15 mouse cellular contexts compared by ENCODE assay signal in the genomic region with DNA sequence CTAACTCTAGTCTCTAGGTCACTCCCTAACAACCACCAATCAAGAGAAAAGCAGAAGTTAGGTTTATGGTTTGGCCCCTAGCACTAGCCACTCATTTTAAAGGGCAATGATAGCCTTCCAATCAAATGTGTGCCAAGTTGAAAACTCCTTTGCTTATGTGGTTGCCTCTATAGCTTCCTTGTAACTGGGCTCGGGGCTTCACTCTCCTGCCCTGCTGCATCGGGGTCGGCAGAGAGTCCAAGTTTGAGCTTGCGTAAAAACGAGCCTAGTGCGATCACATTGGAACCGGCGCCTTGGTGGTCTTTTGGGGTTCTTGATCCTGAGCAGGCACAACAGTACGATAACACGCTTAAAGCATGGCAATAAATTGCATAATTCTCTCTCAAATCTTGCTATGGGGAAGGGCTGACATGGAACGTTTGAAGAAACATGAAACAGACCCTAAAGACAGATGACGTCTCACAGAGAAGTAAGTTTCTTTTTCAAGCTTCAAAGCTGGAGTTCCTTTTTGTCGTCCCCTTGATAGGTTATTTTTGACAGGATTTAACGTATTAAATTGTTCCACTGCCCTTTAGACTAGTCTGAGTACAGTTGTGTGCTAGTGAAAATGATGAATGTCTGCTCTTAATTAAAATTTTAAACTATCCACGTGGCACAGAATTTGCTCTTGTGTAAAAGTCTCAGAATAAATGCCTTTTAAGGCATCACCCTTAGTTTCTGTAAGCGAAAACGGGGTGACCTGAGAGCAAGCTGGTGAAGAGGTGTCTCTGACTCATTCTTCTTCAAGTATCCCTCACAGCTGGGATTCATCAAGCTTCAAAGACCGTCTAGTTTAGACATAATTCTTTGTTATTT. TPM values are rescaled to one million over a fixed set of nuclear protein-coding genes. Genes with fewer than 3 reads are reported as not detected.
DNase-seq lines count a peak whose midpoint lies in the region; ATAC-seq and TF ChIP-seq lines count a peak whose summit lies in the region.
"Had no signal": no experiment of that assay in that cellular context is flagged by ENCODE, and none has a peak within 500 bp of the region (broad histone marks: within the 10 kb centered on the region; RNA-seq: fewer than 3 reads in every experiment).

No protein-coding gene starts in this region.

- H3K9ac ChIP-seq in liver, embryonic 14.5 days (replicated peaks) = no peak overlapping the region
- H3K9ac ChIP-seq in liver, embryonic 12.5 days = no peak overlapping the region
- H3K9ac ChIP-seq in intestine, embryonic 16.5 days (ENCODE audit: low read depth, low read length) = no peak overlapping the region
- no peak overlapping the region for H3K9ac ChIP-seq in midbrain, embryonic 15.5 days
- H3K9ac ChIP-seq: forebrain, embryonic 12.5 days; liver, embryonic 13.5 days; neural tube, embryonic 15.5 days had no signal

- no peak overlapping the region for H3K27ac ChIP-seq in liver, embryonic 14.5 days
- H3K27ac ChIP-seq in liver, embryonic 12.5 days = no peak overlapping the region
- H3K27ac ChIP-seq in intestine, embryonic 16.5 days (ENCODE audit: low read length) = no peak overlapping the region
- no peak overlapping the region for H3K27ac ChIP-seq in small intestine, adult 2 months (ENCODE audit: insufficient read depth, low read depth, low read length)
- H3K27ac ChIP-seq in midbrain, embryonic 15.5 days = no peak overlapping the region
- no peak overlapping the region for H3K27ac ChIP-seq in midbrain, embryonic 10.5 days (replicated peaks)
- H3K27ac ChIP-seq: forebrain, embryonic 12.5 days; liver, embryonic 13.5 days; neural tube, embryonic 15.5 days had no signal

- no peaks in the 10 kb centered on the region; a peak in 1 of 4 replicates for H3K4me1 ChIP-seq in liver, embryonic 14.5 days (replicated peaks; ENCODE audit: control insufficient read depth in 2 of 2, insufficient read depth in 2 of 2, low read length in 1 of 2)
- H3K4me1 ChIP-seq in liver, embryonic 12.5 days = no peaks in the 10 kb centered on the region
- H3K4me1 ChIP-seq in intestine, embryonic 16.5 days (ENCODE audit: control insufficient read depth, insufficient read depth, low read length) = no peaks in the 10 kb centered on the region
- H3K4me1 ChIP-seq in small intestine, adult 2 months (ENCODE audit: control insufficient read depth, insufficient read depth, insufficient read length, low read length) = no peaks in the 10 kb centered on the region
- no peaks in the 10 kb centered on the region for H3K4me1 ChIP-seq in midbrain, embryonic 15.5 days
- no peaks in the 10 kb centered on the region for H3K4me1 ChIP-seq in midbrain, embryonic 10.5 days
- H3K4me1 ChIP-seq: forebrain, embryonic 12.5 days; liver, embryonic 13.5 days; neural tube, embryonic 15.5 days had no signal

- DNase-seq in liver, embryonic 14.5 days (ENCODE audit: low read depth in 3 of 3, low spot score in 3 of 3) = no peak
- no peak for DNase-seq in frontal cortex, postnatal 25 days (ENCODE audit: low spot score in 2 of 2)
- DNase-seq in midbrain, embryonic 10.5 days (ENCODE audit: low spot score) = no peak
- DNase-seq: adrenal gland, postnatal 36 days; cerebellum, adult 9-11 months; kidney, adult 2 months; liver, embryonic 13.5 days had no signal

- 51% methylated on average over 18 of the region's 18 CpGs for WGBS in liver, embryonic 14.5 days (ENCODE audit: insufficient replicate concordance)
- WGBS in liver, embryonic 12.5 days (ENCODE audit: insufficient replicate concordance) = 50% methylated on average over 18 of the region's 18 CpGs
- WGBS in intestine, embryonic 16.5 days = 48% methylated on average over 18 of the region's 18 CpGs
- 69% methylated on average over 18 of the region's 18 CpGs for WGBS in small intestine, adult 2 months
- 82% methylated on average over 18 of the region's 18 CpGs for WGBS in midbrain, embryonic 15.5 days
- 86% methylated on average over 18 of the region's 18 CpGs for WGBS in midbrain, embryonic 10.5 days

- TF ChIP-seq POLR2A in small intestine, adult 2 months (IDR thresholded peaks at IDR 0.05; ENCODE audit: low read depth, low read length) = no peak

- no peaks in the 10 kb centered on the region for H3K9me3 ChIP-seq in liver, embryonic 14.5 days (ENCODE audit: control insufficient read depth, low read length)
- no peaks in the 10 kb centered on the region for H3K9me3 ChIP-seq in liver, embryonic 12.5 days (replicated peaks)
- no peaks in the 10 kb centered on the region for H3K9me3 ChIP-seq in intestine, embryonic 16.5 days (ENCODE audit: control insufficient read depth, low read length)
- H3K9me3 ChIP-seq in midbrain, embryonic 15.5 days = no peaks in the 10 kb centered on the region
- H3K9me3 ChIP-seq in midbrain, embryonic 10.5 days (replicated peaks) = no peaks in the 10 kb centered on the region
- H3K9me3 ChIP-seq: forebrain, embryonic 12.5 days; G1E; liver, embryonic 13.5 days; neural tube, embryonic 15.5 days had no signal

- H3K27me3 ChIP-seq in liver, embryonic 14.5 days (ENCODE audit: control insufficient read depth, insufficient read depth, low read length) = no peaks in the 10 kb centered on the region
- no peaks in the 10 kb centered on the region for H3K27me3 ChIP-seq in liver, embryonic 12.5 days (replicated peaks)
- H3K27me3 ChIP-seq in intestine, embryonic 16.5 days (replicated peaks; ENCODE audit: control insufficient read depth, insufficient read depth, low read length) = no peaks in the 10 kb centered on the region
- H3K27me3 ChIP-seq in small intestine, adult 2 months (ENCODE audit: control insufficient read depth, insufficient read depth, low read length) = no peaks in the 10 kb centered on the region
- H3K27me3 ChIP-seq in midbrain, embryonic 15.5 days (replicated peaks) = no peaks in the 10 kb centered on the region
- H3K27me3 ChIP-seq in midbrain, embryonic 10.5 days (ENCODE audit: low read depth, poor library complexity, severe bottlenecking) = no peaks in the 10 kb centered on the region
- H3K27me3 ChIP-seq: forebrain, embryonic 12.5 days; liver, embryonic 13.5 days; neural tube, embryonic 15.5 days had no signal

- no peak for ATAC-seq in liver, embryonic 14.5 days (ENCODE audit: insufficient read depth)
- no peak for ATAC-seq in liver, embryonic 12.5 days
- peak; percentile 37 for ATAC-seq in activated CD4-positive, CD25-positive, alpha-beta regulatory T cell, adult 4 months
- no peak for ATAC-seq in intestine, embryonic 16.5 days
- no peak for ATAC-seq in midbrain, embryonic 15.5 days (replicated peaks)

- no peaks in the 10 kb centered on the region for H3K36me3 ChIP-seq in liver, embryonic 14.5 days (replicated peaks; ENCODE audit: control insufficient read depth, insufficient read depth, low read depth)
- no peaks in the 10 kb centered on the region for H3K36me3 ChIP-seq in liver, embryonic 12.5 days
- H3K36me3 ChIP-seq in intestine, embryonic 16.5 days (ENCODE audit: control insufficient read depth, insufficient read depth, low read length) = no peaks in the 10 kb centered on the region
- H3K36me3 ChIP-seq in small intestine, adult 2 months (ENCODE audit: control insufficient read depth, insufficient read depth, low read length) = no peaks in the 10 kb centered on the region
- H3K36me3 ChIP-seq in midbrain, embryonic 15.5 days (replicated peaks) = no peaks in the 10 kb centered on the region
- H3K36me3 ChIP-seq in midbrain, embryonic 10.5 days = no peaks in the 10 kb centered on the region
- H3K36me3 ChIP-seq: forebrain, embryonic 12.5 days; G1E; liver, embryonic 13.5 days; neural tube, embryonic 15.5 days had no signal

- no peak for TF ChIP-seq CTCF in liver, embryonic 14.5 days (IDR thresholded peaks at IDR 0.05; ENCODE audit: low read depth)
- no peak for TF ChIP-seq CTCF in small intestine, adult 2 months (IDR thresholded peaks at IDR 0.05; ENCODE audit: extremely low read depth, insufficient read length, insufficient replicate concordance, low read depth, low read length)

- no peak for TF ChIP-seq EP300 in liver, embryonic 14.5 days (IDR thresholded peaks at IDR 0.05; ENCODE audit: low read depth)

- H3K4me3 ChIP-seq in liver, embryonic 14.5 days (ENCODE audit: insufficient read depth in 1 of 2, low read depth in 2 of 2, low read length in 2 of 2) = no peak overlapping the region
- H3K4me3 ChIP-seq in liver, embryonic 12.5 days = no peak overlapping the region
- H3K4me3 ChIP-seq in intestine, embryonic 16.5 days (ENCODE audit: low read length) = 0 out of 2 replicates have a peak overlapping the region, but pooled peaks have one; percentile 4
- peak overlapping the region; percentile 33 for H3K4me3 ChIP-seq in small intestine, adult 2 months (ENCODE audit: low read depth, low read length)
- H3K4me3 ChIP-seq in midbrain, embryonic 15.5 days = no peak overlapping the region
- H3K4me3 ChIP-seq in midbrain, embryonic 10.5 days = no peak overlapping the region
- H3K4me3 ChIP-seq: forebrain, embryonic 12.5 days; liver, embryonic 13.5 days; neural tube, embryonic 15.5 days had no signal

- peak overlapping the region; percentile 18; the same call in 1 of the 2 replicates for H3K4me2 ChIP-seq in liver, embryonic 14.5 days (ENCODE audit: low read depth)
- H3K4me2 ChIP-seq in liver, embryonic 12.5 days = no peak overlapping the region
- H3K4me2 ChIP-seq in intestine, embryonic 16.5 days (ENCODE audit: low read depth, low read length) = peak overlapping the region; percentile 31; the same call in 1 of the 2 replicates
- H3K4me2 ChIP-seq in midbrain, embryonic 15.5 days = no peak overlapping the region
- H3K4me2 ChIP-seq: forebrain, embryonic 12.5 days; liver, embryonic 13.5 days; neural tube, embryonic 15.5 days had no signal

RNA-seq across cellular contexts. Expression of a gene that starts 52.0 kb away (rescaled TPM):
- polyA plus RNA-seq in liver, embryonic 14.5 days (2012; rRNA removed) = 0.22 and 0.28 TPM in 2 replicates
- polyA plus RNA-seq in liver, embryonic 14.5 days (2014; fragmentation: Nextera tagmentation; extraction: Ambion mirVana) = 0.22 and 0.28 TPM in 2 replicates
- polyA plus RNA-seq in liver, embryonic 12.5 days (2016; fragmentation: Nextera tagmentation; extraction: Ambion mirVana) = 0.29 and 0.30 TPM in 2 replicates
- polyA plus RNA-seq in activated CD4-positive, CD25-positive, alpha-beta regulatory T cell, adult 4 months (2017; shearing (Covaris generic)) = 1 to 10 TPM in 1 of 2 experiments, not detected in 1; 1.6 TPM
- 0.15 and 0.27 TPM in 2 replicates for polyA plus RNA-seq in intestine, embryonic 16.5 days (2015; fragmentation: Nextera tagmentation; extraction: Ambion mirVana)
- polyA plus RNA-seq in small intestine, adult 2 months (2012; rRNA removed) = 0.06 and 0.20 TPM in 2 replicates
- 0.38 and 0.59 TPM in 2 replicates for polyA plus RNA-seq in midbrain, embryonic 15.5 days (2015; fragmentation: Nextera tagmentation; extraction: Ambion mirVana)
- 0.16 and 0.41 TPM in 2 replicates for polyA plus RNA-seq in midbrain, embryonic 10.5 days (2016; fragmentation: Nextera tagmentation; extraction: Ambion mirVana)

RNA-seq across cellular contexts. Expression of a gene that starts 52.2 kb away (rescaled TPM):
- polyA plus RNA-seq in liver, embryonic 14.5 days (2012; rRNA removed) = 10.7 and 16.6 TPM in 2 replicates
- polyA plus RNA-seq in liver, embryonic 14.5 days (2014; fragmentation: Nextera tagmentation; extraction: Ambion mirVana) = 15.2 and 17.4 TPM in 2 replicates
- 26.2 and 26.4 TPM in 2 replicates for polyA plus RNA-seq in liver, embryonic 12.5 days (2016; fragmentation: Nextera tagmentation; extraction: Ambion mirVana)
- polyA plus RNA-seq in activated CD4-positive, CD25-positive, alpha-beta regulatory T cell, adult 4 months (2017; shearing (Covaris generic)) = 10 to 100 TPM; 17.7 to 18.7 TPM
- 7.6 and 8.4 TPM in 2 replicates for polyA plus RNA-seq in intestine, embryonic 16.5 days (2015; fragmentation: Nextera tagmentation; extraction: Ambion mirVana)
- 1.4 and 2.2 TPM in 2 replicates for polyA plus RNA-seq in small intestine, adult 2 months (2012; rRNA removed)
- polyA plus RNA-seq in midbrain, embryonic 15.5 days (2015; fragmentation: Nextera tagmentation; extraction: Ambion mirVana) = 10.5 and 10.7 TPM in 2 replicates
- 7.7 and 7.9 TPM in 2 replicates for polyA plus RNA-seq in midbrain, embryonic 10.5 days (2016; fragmentation: Nextera tagmentation; extraction: Ambion mirVana)

Comparison
In these comparisons a context has a peak if more than half of its experiments do, and no peak if none do; other contexts are left out.
1. H3K4me2 ChIP-seq: peak in liver, embryonic 14.5 days (single experiment) and intestine, embryonic 16.5 days (single experiment); none in liver, embryonic 12.5 days (single experiment) and midbrain, embryonic 15.5 days (single experiment).
2. H3K4me3 ChIP-seq: peak in intestine, embryonic 16.5 days (single experiment) and small intestine, adult 2 months (single experiment); none in liver, embryonic 14.5 days (0 of 2), liver, embryonic 12.5 days (single experiment), midbrain, embryonic 15.5 days (single experiment) and midbrain, embryonic 10.5 days (single experiment).